Mouse (Mus musculus) heart, embryonic 15.5 days (tissue): ENCODE results near the gene Acadl. TPM values are rescaled to one million over a fixed set of nuclear protein-coding genes. Genes with fewer than 3 reads are reported as not detected.

ENCODE experiments used
- polyA plus RNA-seq: library from polyadenylated mRNA; unstranded; fragments of >200 nt; fragmentation: Nextera tagmentation; extraction: Ambion mirVana; gene quantifications from 2 replicates; pipeline ENCODE4 v1.2.1, GENCODE M21; 2015

Gene Acadl
- polyA plus RNA-seq, 1 experiment from 2014 or later, result 795 TPM

Other genes with a start within 250 kb of the Acadl start
- 25.1 and 29.3 TPM in 2 replicates for gene Rpe, start 162.4 kb downstream of the Acadl start, polyA plus RNA-seq
- gene Kansl1l, start 45.7 kb downstream of the Acadl start, polyA plus RNA-seq, result 11.7 and 12.3 TPM in 2 replicates
- gene Myl1, start 82.1 kb upstream of the Acadl start, polyA plus RNA-seq, result 390 and 404 TPM in 2 replicates
- 60.1 and 73.2 TPM in 2 replicates for gene Lancl1, start 175.6 kb upstream of the Acadl start, polyA plus RNA-seq